Mouse (Mus musculus): ENCODE data around the gene Olfr102. TPM values are rescaled to one million over a fixed set of nuclear protein-coding genes. Genes with fewer than 3 reads are reported as not detected.

Olfr102 gene
- total and polyA plus RNA-seq, 3 experiments: not detected

GRCm38 (mm10) chr17:37339598-37339997 is 22.7 kb upstream of the Olfr102 start, which contains the start of gene Olfr103:
Gene Olfr103 (minus strand): TSS chr17:37339698.
- Histone ChIP-seq H3K27ac (ENCODE audit: control insufficient read depth, low read depth, low read length) (no peak within 1 kb of the TSS), H3K79me2 (ENCODE audit: control insufficient read depth, insufficient read depth, low read length, poor library complexity) (no peaks in the 10 kb centered on the region), H3K4me3 (ENCODE audit: control insufficient read depth in 1 of 2, insufficient read depth in 1 of 2, low read depth in 2 of 2, low read length in 2 of 2) (no peak within 1 kb of the TSS), H3K36me3 (ENCODE audit: control insufficient read depth in 1 of 2, insufficient read depth in 2 of 2, low read length in 2 of 2) (no peaks in the 10 kb centered on the region), H3K9ac (ENCODE audit: control insufficient read depth, low read depth, low read length, poor library complexity, severe bottlenecking) (no peak within 1 kb of the TSS), H3K4me1 (ENCODE audit: control insufficient read depth in 1 of 2, insufficient read depth in 2 of 2, low read length in 2 of 2) (no peaks in the 10 kb centered on the region), H3K27me3 (ENCODE audit: control insufficient read depth in 1 of 2, insufficient read depth in 2 of 2, low read length in 2 of 2) (no peaks in the 10 kb centered on the region), H3K9me3 (replicated peaks; ENCODE audit: insufficient read depth, low read length) (no peaks in the 10 kb centered on the region)
- no peak for DNase-seq (ENCODE audit: low read depth, low spot score)
- no peak for TF ChIP-seq MAX (IDR thresholded peaks at IDR 0.05; ENCODE audit: low read length)
- TF ChIP-seq JUND (IDR thresholded peaks at IDR 0.05; ENCODE audit: low read depth, low read length): no peak

DNA sequence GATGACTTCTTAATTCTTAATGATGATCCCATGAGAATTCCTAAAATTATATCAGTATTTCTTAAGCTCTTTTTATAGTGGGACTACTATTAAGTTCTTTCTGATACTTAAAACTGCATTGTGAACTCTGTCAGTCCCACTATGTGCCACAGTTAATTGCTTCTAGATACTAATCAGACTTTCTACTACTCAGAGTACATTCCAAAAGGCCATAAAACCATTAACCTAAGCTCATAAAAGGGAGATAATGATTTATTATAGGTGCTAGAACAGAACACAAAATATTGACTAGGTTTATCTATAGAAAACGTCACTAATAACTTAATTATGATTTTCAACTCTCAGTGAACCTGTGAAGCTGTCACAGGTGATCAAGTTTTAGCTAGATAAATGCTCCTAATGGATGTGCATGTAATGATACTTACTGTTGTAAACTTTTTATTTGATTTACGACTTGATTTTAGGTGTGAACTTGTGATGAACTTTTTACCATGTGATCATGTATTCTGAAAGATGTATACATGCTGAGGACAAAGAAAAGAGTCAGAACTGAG is 6.6 kb downstream of the Olfr102 start:
- Histone ChIP-seq H3K4me3 (ENCODE audit: control insufficient read depth in 1 of 2, insufficient read depth in 1 of 2, low read depth in 2 of 2, low read length in 2 of 2) (no peak overlapping the region), H3K36me3 (ENCODE audit: control insufficient read depth in 1 of 2, insufficient read depth in 2 of 2, low read length in 2 of 2) (no peaks in the 10 kb centered on the region), H3K9me3 (replicated peaks; ENCODE audit: insufficient read depth, low read length) (no peaks in the 10 kb centered on the region), H3K27ac (ENCODE audit: control insufficient read depth, low read depth, low read length) (no peak overlapping the region), H3K9ac (ENCODE audit: control insufficient read depth, low read depth, low read length, poor library complexity, severe bottlenecking) (no peak overlapping the region), H3K4me1 (ENCODE audit: control insufficient read depth in 1 of 2, insufficient read depth in 2 of 2, low read length in 2 of 2) (no peaks in the 10 kb centered on the region), H3K27me3 (ENCODE audit: control insufficient read depth in 1 of 2, insufficient read depth in 2 of 2, low read length in 2 of 2) (no peaks in the 10 kb centered on the region), H3K79me2 (ENCODE audit: control insufficient read depth, insufficient read depth, low read length, poor library complexity) (no peaks in the 10 kb centered on the region)
- no peak for DNase-seq (ENCODE audit: low read depth, low spot score)
- TF ChIP-seq TCF12 (IDR thresholded peaks at IDR 0.05; ENCODE audit: low read depth, low read length) (no peak), NRF1 (IDR thresholded peaks at IDR 0.05; ENCODE audit: insufficient read depth, low read depth, low read length, poor library complexity, severe bottlenecking) (no peak), USF2 (IDR thresholded peaks at IDR 0.05; ENCODE audit: borderline replicate concordance in 1 of 2, insufficient read depth in 1 of 2, low read depth in 1 of 2, low read length in 2 of 2) (no peak)

DNA sequence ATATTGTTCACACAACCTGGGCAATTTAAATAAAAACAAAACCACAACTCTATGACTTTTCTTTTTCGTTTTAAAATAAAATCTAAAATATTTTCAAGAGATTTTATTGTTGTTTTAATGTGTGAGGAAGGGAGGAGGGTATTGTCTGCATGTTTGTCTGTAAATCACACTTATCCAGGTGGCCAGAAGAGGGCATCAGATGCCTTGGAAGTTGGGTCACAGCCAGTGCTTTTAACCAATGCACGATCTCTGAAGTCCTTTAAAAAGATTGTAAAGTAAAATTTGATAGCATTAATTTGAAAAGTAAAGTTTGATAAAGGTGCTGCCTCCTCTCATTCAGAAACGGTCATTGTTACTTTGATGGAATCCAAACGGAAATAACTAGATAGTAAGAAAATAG is 8.4 kb downstream of the Olfr102 start:
- no peak for TF ChIP-seq SIN3A (IDR thresholded peaks at IDR 0.05; ENCODE audit: low read length)
- no peak for TF ChIP-seq POLR2AphosphoS5 (IDR thresholded peaks at IDR 0.05; ENCODE audit: borderline replicate concordance, low read depth, low read length)
- no peak for TF ChIP-seq GATA1 (IDR thresholded peaks at IDR 0.05; ENCODE audit: low read depth, low read length)
- TF ChIP-seq USF1 (IDR thresholded peaks at IDR 0.05; ENCODE audit: low read depth, low read length): no peak
- no peak for TF ChIP-seq ETS1 (IDR thresholded peaks at IDR 0.05; ENCODE audit: low read depth, low read length)
- no peak for TF ChIP-seq ZKSCAN1 (IDR thresholded peaks at IDR 0.05; ENCODE audit: low read depth, low read length)
- TF ChIP-seq ZC3H11A (IDR thresholded peaks at IDR 0.05; ENCODE audit: low read depth, low read length): no peak
- TF ChIP-seq KAT2A (conservative IDR thresholded peaks at IDR 0.05; ENCODE audit: low read depth, low read length): no peak
- TF ChIP-seq MAZ (IDR thresholded peaks at IDR 0.05; ENCODE audit: low read depth, low read length): no peak
- TF ChIP-seq E2F4 (IDR thresholded peaks at IDR 0.05; ENCODE audit: borderline replicate concordance, low read depth, low read length): no peak
- no peak for TF ChIP-seq EP300 (IDR thresholded peaks at IDR 0.05; ENCODE audit: low read depth in 1 of 2, low read length in 2 of 2)
- TF ChIP-seq MYB (IDR thresholded peaks at IDR 0.05; ENCODE audit: low read depth, low read length): no peak
- no peak for TF ChIP-seq JUND (IDR thresholded peaks at IDR 0.05; ENCODE audit: low read depth, low read length)
- Histone ChIP-seq H3K27ac (ENCODE audit: control insufficient read depth, low read depth, low read length) (no peak overlapping the region), H3K4me3 (ENCODE audit: control insufficient read depth in 1 of 2, insufficient read depth in 1 of 2, low read depth in 2 of 2, low read length in 2 of 2) (no peak overlapping the region), H3K9ac (ENCODE audit: control insufficient read depth, low read depth, low read length, poor library complexity, severe bottlenecking) (no peak overlapping the region), H3K27me3 (ENCODE audit: control insufficient read depth in 1 of 2, insufficient read depth in 2 of 2, low read length in 2 of 2) (no peaks in the 10 kb centered on the region), H3K79me2 (ENCODE audit: control insufficient read depth, insufficient read depth, low read length, poor library complexity) (no peaks in the 10 kb centered on the region), H3K36me3 (ENCODE audit: control insufficient read depth in 1 of 2, insufficient read depth in 2 of 2, low read length in 2 of 2) (no peaks in the 10 kb centered on the region), H3K9me3 (replicated peaks; ENCODE audit: insufficient read depth, low read length) (no peaks in the 10 kb centered on the region), H3K4me1 (ENCODE audit: control insufficient read depth in 1 of 2, insufficient read depth in 2 of 2, low read length in 2 of 2) (no peaks in the 10 kb centered on the region)
- no peak for DNase-seq (ENCODE audit: low read depth, low spot score)

Data from MEL (cell line).